Mouse (Mus musculus) liver, postnatal 0 days (tissue): ENCODE results near the gene Tssk4. TPM values are rescaled to one million over a fixed set of nuclear protein-coding genes. Genes with fewer than 3 reads are reported as not detected.

ENCODE experiments used
- ATAC-seq: fragments of 200-750 bp; cut with Nextera tagmentation; 2 replicates; pipeline ENCODE4 v1.8.0; 2017; ENCODE audit warnings: mild to moderate bottlenecking, moderate library complexity
- DNase-seq: peaks from one replicate; pipeline ENCODE4 v3.0.0-alpha.2; 2016
- H3K27ac ChIP-seq: fragments of 300-500 bp; sonication (generic); 2 replicates; pipeline ENCODE4 v1.5.1; 2014; ENCODE audit warnings: antibody characterized with exemption, moderate library complexity, mild to moderate bottlenecking, low read depth
- H3K27me3 ChIP-seq: fragments of 300-500 bp; sonication (generic); 2 replicates; pipeline ENCODE4 v1.6.1; 2014; ENCODE audit warnings: low read length, control low read depth, mixed read lengths; ENCODE audit not compliant: insufficient read depth
- H3K36me3 ChIP-seq: fragments of 300-500 bp; sonication (generic); replicated peaks from 2 replicates; pipeline ENCODE4 v1.6.1; 2014; ENCODE audit warnings: mild to moderate bottlenecking, control low read depth, low read length, moderate library complexity, mixed read lengths; ENCODE audit not compliant: insufficient read depth
- H3K4me1 ChIP-seq: fragments of 300-500 bp; sonication (generic); 2 replicates; pipeline ENCODE4 v1.6.1; 2014; ENCODE audit warnings: antibody characterized with exemption, mild to moderate bottlenecking, control low read depth; ENCODE audit not compliant: insufficient read depth
- H3K4me2 ChIP-seq: fragments of 300-500 bp; sonication (generic); 2 replicates; pipeline ENCODE4 v1.6.1; 2014; ENCODE audit warnings: low read depth, mild to moderate bottlenecking, low read length, moderate library complexity, mixed read lengths
- H3K4me3 ChIP-seq: fragments of 300-500 bp; sonication (generic); 2 replicates; pipeline ENCODE4 v1.5.1; 2014; ENCODE audit warnings: low read depth, low read length
- H3K9ac ChIP-seq: fragments of 300-500 bp; sonication (generic); replicated peaks from 2 replicates; pipeline ENCODE4 v1.6.1; 2014; ENCODE audit warnings: mild to moderate bottlenecking, moderate library complexity
- H3K9me3 ChIP-seq: fragments of 300-500 bp; sonication (generic); 2 replicates; pipeline ENCODE4 v1.6.1; 2016; ENCODE audit warnings: mild to moderate bottlenecking, control low read depth, low read length, mixed read lengths
- CTCF ChIP-seq: sonication (generic); IDR thresholded peaks from 2 replicates; pipeline ENCODE4 v1.5.1; 2016; ENCODE audit warnings: antibody characterized with exemption, low read depth
- EP300 ChIP-seq: IDR thresholded peaks from 2 replicates; pipeline ENCODE4 v1.6.1; 2016; ENCODE audit warnings: antibody characterized with exemption, low read depth, mild to moderate bottlenecking
- WGBS: fragments of 180-500 bp; shearing (Covaris S2); extraction: QIAGEN DNeasy Blood & Tissue Kit; methylation state at CpG from one replicate; pipeline ENCODE4 v1.1.7; 2014; ENCODE audit not compliant: insufficient replicate concordance; 5-methylcytosine and 5-hydroxymethylcytosine counted together
- polyA plus RNA-seq: library from polyadenylated mRNA; unstranded; fragments of >200 nt; fragmentation: Nextera tagmentation; extraction: Ambion mirVana; gene quantifications from 2 replicates; pipeline ENCODE4 v1.2.1, GENCODE M21; 2015

Gene Tssk4
- polyA plus RNA-seq, 1 experiment from 2014 or later, result 0.06 TPM

DNA sequence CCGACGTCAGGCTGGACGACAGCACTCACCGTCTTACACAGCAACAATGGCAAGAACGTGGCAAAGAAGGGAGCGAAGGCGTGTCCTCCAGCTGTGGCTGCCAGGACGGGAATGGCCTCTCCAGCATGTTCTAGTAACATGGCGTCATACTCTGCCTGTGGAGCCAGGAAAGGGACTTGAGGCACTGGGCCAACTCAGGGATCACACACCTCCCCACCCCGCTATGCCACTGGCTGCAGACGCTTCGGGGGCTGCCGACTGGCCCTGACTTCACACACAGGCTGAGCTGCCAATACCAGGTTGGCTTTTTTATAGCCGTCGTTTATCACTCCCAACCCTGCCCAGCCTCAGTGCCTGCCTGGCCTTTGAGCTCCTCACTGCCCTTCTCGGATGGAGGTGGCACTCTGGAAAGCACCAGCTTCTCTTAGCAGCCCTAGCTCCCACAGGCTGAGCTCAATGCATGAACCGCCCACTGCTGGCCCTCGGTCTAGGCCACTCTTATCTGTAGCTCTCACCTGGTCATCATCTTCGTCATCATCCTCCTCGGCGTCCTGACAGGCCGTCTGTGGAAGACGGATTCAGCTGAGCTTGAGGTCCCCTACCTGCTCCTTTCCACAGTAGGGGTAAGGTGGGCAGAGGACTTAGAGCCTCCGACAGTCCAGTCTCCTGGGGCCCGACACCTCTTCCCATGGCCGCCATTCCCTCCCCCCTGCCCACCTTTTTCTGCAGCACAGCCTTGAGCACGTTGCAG lies 21.7 kb upstream of the Tssk4 start:
- H3K27ac ChIP-seq, result no peak overlapping the region
- peak; percentile 62 for ATAC-seq
- WGBS, result 85% methylated on average over 27 of the region's 27 CpGs
- no peaks in the 10 kb centered on the region for H3K9me3 ChIP-seq
- no peak overlapping the region for H3K4me3 ChIP-seq
- no peak overlapping the region for H3K4me2 ChIP-seq
- no peak overlapping the region for H3K9ac ChIP-seq
- no peaks in the 10 kb centered on the region for H3K4me1 ChIP-seq
- DNase-seq, result no peak
- peaks cover 61% of the 10 kb centered on the region for H3K36me3 ChIP-seq
- H3K27me3 ChIP-seq, result no peaks in the 10 kb centered on the region
- no peak for TF ChIP-seq EP300
- TF ChIP-seq CTCF, result no peak

DNA sequence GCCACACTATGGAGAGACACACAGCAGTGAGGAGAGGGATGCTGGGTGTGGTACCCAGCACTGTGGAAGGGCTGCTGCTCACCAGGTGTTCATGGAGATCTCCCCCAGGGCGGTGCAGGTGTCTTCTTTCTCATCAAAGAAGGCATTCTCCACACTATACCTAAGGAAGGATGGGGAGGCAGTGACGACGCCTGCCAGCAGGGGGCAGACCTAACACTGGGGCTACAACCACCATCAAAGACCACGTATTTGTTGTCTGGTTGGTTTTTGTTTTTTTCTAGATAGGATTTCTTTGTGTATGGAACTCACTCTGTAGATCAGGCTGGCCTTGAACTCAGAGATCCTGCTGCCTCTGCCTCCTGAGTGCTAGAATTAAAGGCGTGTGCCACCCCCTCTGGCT lies 20.7 kb upstream of the Tssk4 start:
- Histone ChIP-seq H3K4me1 (no peaks in the 10 kb centered on the region), H3K4me2 (no peak overlapping the region), H3K4me3 (no peak overlapping the region), H3K27ac (no peak overlapping the region), H3K9ac (no peak overlapping the region), H3K36me3 (peaks cover 71% of the 10 kb centered on the region), H3K9me3 (no peaks in the 10 kb centered on the region), H3K27me3 (no peaks in the 10 kb centered on the region)
- WGBS, result 45% methylated on average over 5 of the region's 5 CpGs
- ATAC-seq (peak; percentile 35; the same call in 1 of the 2 replicates), DNase-seq (peak; percentile 78)
- TF ChIP-seq EP300 (no peak), CTCF (peak; percentile 90)

DNA sequence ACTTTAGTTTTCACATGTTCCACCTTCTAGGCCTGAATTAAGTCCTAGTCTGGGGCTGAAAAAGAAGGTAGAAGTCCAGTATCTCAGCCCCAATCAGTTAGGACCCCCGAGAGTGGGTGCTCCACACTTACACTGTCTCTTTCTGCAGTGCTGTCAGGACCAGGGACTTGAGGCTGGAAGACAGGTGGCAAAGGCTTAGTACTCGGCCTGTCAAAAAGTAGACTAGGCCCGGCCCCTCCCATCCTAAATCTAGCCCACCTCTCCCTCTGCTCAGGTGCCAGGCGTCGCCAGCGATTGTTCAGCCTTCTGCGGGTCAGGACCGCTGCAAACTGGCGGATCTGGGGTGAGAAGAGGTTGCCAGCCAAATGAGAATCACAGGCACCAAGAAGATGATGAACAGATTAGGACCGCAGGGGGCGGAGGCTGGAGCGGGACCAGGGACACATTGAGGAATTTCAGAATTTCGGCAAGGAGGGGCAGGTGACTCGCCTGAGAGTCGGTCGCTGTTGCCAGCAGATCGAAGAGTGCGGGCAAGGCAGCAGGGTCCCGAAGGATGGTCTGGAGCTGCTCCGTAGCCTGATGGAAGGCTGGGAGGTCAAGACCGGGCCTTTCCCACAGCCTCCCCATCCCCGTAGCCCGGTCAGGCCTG lies 15.0 kb upstream of the Tssk4 start:
- H3K27me3 ChIP-seq, result no peaks in the 10 kb centered on the region
- peaks cover 69% of the 10 kb centered on the region for H3K36me3 ChIP-seq
- TF ChIP-seq EP300 (no peak), CTCF (no peak)
- H3K4me3 ChIP-seq, result peak overlapping the region; percentile 55
- no peaks in the 10 kb centered on the region for H3K9me3 ChIP-seq
- no peak overlapping the region for H3K27ac ChIP-seq
- H3K4me1 ChIP-seq, result peaks cover 7% of the 10 kb centered on the region
- peak; percentile 40 for ATAC-seq
- WGBS, result 9% methylated on average over 19 of the region's 23 CpGs
- no peak for DNase-seq
- H3K4me2 ChIP-seq, result peak overlapping the region; percentile 82
- peak overlapping the region; percentile 61 for H3K9ac ChIP-seq

DNA sequence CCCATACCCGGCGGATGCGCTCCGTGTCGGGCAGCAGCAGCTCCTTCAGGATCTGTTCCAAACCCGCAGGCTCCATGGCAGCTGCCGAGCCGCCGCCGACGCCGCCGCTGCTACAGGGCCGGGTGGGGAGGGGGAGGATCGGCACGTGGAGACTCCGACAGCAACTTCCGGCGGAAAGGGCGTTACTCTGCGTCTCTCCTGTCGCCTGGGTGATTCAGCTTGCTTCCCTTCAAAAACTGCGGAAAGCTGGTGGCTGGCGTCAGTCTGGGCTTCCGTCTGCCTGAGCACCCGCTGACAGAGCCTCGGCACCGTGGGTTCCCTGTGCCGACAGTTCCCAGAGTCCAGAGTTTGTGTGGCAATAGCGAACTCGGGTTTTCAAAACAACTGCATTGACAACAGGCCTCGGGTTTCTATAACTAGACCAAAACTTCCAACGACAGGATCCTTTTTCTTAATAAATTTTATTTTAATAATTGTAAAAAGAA lies 14.4 kb upstream of the Tssk4 start, which contains the start of gene Ipo4:
Gene Ipo4, minus strand, starts transcription at position 435 of the 485 bp plus-strand sequence.
- H3K9ac ChIP-seq, result peak within 1 kb of the TSS; percentile 61
- no peaks in the 10 kb centered on the region for H3K27me3 ChIP-seq
- ATAC-seq, result peak; percentile 95
- H3K4me3 ChIP-seq, result peak within 1 kb of the TSS; percentile 55
- H3K27ac ChIP-seq, result peak within 1 kb of the TSS; percentile 53; the same call in 1 of the 2 replicates
- peaks cover 7% of the 10 kb centered on the region for H3K4me1 ChIP-seq
- no peaks in the 10 kb centered on the region for H3K9me3 ChIP-seq
- TF ChIP-seq EP300 (0 out of 2 replicates have a peak, but pooled peaks have one; percentile 16), CTCF (no peak)
- H3K4me2 ChIP-seq, result peak within 1 kb of the TSS; percentile 82
- H3K36me3 ChIP-seq, result peaks cover 69% of the 10 kb centered on the region
- 1% methylated on average over 33 of the region's 33 CpGs for WGBS
- DNase-seq, result peak; percentile 92

DNA sequence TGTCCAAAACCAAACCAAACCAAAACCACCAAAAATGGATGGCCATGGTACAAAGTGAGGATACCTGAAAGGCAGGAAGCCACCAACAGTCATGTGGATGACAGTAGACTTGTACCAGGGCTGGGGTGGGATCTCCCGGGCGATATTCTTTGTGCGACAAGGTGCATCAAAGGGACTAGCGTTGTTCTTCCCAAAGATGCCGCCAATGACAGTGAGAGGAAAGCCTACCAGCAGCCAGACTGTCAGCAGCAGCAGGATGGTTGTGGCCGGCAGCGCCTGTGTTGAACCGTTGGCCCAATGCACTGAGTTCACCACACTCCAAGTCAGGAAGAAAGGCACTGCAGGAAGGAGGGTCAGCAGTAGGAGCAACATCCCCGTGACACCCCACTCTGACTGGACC lies 12.2 kb upstream of the Tssk4 start, which contains the start of gene Gm49378:
Gene Gm49378, minus strand, starts transcription at position 101 of the 400 bp plus-strand sequence.
- Histone ChIP-seq H3K4me3 (no peak within 1 kb of the TSS), H3K27me3 (no peaks in the 10 kb centered on the region), H3K9me3 (no peaks in the 10 kb centered on the region), H3K4me1 (peaks cover 14% of the 10 kb centered on the region), H3K27ac (no peak within 1 kb of the TSS), H3K4me2 (no peak within 1 kb of the TSS), H3K36me3 (peaks cover 62% of the 10 kb centered on the region), H3K9ac (no peak within 1 kb of the TSS)
- no peak for TF ChIP-seq EP300
- WGBS, result 97% methylated on average over 9 of the region's 9 CpGs
- ATAC-seq (no peak), DNase-seq (no peak)

DNA sequence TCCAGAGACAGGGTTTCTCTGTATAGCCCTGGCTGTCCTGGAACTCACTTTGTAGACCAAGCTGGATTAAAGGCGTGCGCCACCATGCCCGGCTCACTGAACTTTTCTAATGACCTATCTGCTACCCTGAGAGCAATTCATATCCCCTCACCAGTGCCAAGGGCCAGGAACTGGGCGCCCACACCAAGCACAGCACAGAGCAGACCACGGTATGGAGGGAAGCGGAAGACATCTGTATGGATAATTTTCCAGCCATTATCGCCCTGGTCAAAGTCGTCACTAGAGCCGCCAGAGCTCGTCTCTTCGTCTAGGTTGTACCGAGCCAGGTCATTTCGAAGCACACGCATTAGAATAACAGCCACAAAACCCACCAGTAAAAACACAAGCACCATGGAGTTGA lies 9.2 kb upstream of the Tssk4 start:
- H3K9me3 ChIP-seq, result no peaks in the 10 kb centered on the region
- no peak for DNase-seq
- no peak for TF ChIP-seq EP300
- TF ChIP-seq CTCF, result no peak
- no peak overlapping the region for H3K4me2 ChIP-seq
- no peak overlapping the region for H3K27ac ChIP-seq
- WGBS, result 95% methylated on average over 14 of the region's 14 CpGs
- H3K4me1 ChIP-seq, result peaks cover 19% of the 10 kb centered on the region
- ATAC-seq, result no peak
- peaks cover 47% of the 10 kb centered on the region for H3K36me3 ChIP-seq
- no peak overlapping the region for H3K4me3 ChIP-seq
- H3K27me3 ChIP-seq, result no peaks in the 10 kb centered on the region
- no peak overlapping the region for H3K9ac ChIP-seq
